ENCODE assay signal across 8 mouse cellular contexts in the genomic region with DNA sequence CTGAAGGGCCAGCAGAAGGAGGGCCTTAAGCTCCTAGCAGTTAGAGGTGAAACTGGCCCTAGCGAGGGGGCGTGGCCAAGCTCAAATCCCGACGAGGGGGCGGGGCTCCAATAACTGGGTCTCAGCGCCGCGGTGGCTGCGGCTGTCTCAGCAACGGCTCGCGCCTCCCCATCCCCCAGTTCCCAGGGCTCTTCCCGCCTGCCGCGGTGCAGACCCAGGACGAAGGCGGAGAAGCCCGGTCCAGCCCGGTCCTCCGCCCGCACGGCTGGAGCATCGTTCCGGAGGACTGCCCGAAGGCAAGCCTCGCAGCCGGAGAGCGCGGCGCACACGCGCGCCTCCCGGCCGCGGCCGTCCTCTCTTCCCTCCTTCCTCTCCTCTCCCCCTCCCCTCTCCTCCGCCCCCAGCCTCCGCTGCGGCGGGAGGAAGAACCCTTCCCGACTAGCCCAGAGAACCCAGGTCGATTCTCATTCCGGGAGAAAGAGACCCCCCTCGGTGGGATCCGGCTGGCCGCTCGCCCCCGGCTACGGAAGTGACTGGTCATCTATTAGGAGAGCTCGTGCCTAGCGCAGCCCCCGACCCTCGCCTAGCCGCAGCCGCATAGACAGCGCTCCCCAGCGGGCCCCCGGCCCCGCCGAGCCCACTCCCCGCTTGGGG. TPM values are rescaled to one million over a fixed set of nuclear protein-coding genes. Genes with fewer than 3 reads are reported as not detected.
DNase-seq lines count a peak whose midpoint lies in the region; ATAC-seq lines count a peak whose summit lies in the region.

No protein-coding gene starts in this region.

- peak; percentile 62 for ATAC-seq in CD4-positive, CD25-positive, alpha-beta regulatory T cell, adult 4 months
- ATAC-seq in cerebellum, adult (ENCODE audit: insufficient number of reproducible peaks, low FRiP score, low TSS enrichment), result peak; percentile 93
- peak; percentile 91 for ATAC-seq in forebrain, embryonic 15.5 days (replicated peaks)
- ATAC-seq in liver, embryonic 16.5 days (ENCODE audit: low read depth), result peak; percentile 69
- peak; percentile 93 for ATAC-seq in neural tube, embryonic 14.5 days (ENCODE audit: low read depth)

- WGBS in forebrain, embryonic 15.5 days, result 25% methylated on average over 59 of the region's 62 CpGs
- WGBS in large intestine, adult 2 months, result 18% methylated on average over 46 of the region's 62 CpGs
- 26% methylated on average over 45 of the region's 62 CpGs for WGBS in liver, embryonic 16.5 days (ENCODE audit: insufficient replicate concordance)
- WGBS in neural tube, embryonic 14.5 days, result 8% methylated on average over 39 of the region's 62 CpGs

- H3K9me3 ChIP-seq in forebrain, embryonic 15.5 days, result no peaks in the 10 kb centered on the region
- no peaks in the 10 kb centered on the region for H3K9me3 ChIP-seq in liver, embryonic 16.5 days (replicated peaks; ENCODE audit: control insufficient read depth, low read length)
- no peaks in the 10 kb centered on the region for H3K9me3 ChIP-seq in neural tube, embryonic 14.5 days (ENCODE audit: control insufficient read depth, low read length)

- no peaks in the 10 kb centered on the region for H3K27me3 ChIP-seq in forebrain, embryonic 15.5 days
- H3K27me3 ChIP-seq in liver, embryonic 16.5 days (ENCODE audit: control insufficient read depth, insufficient read depth, low read depth, low read length), result peaks cover 26% of the 10 kb centered on the region
- no peaks in the 10 kb centered on the region; the same call in 1 of the 2 replicates for H3K27me3 ChIP-seq in neural tube, embryonic 14.5 days (ENCODE audit: control insufficient read depth, insufficient read depth, low read length)

- peak overlapping the region; percentile 53 for H3K4me2 ChIP-seq in forebrain, embryonic 15.5 days (replicated peaks)
- H3K4me2 ChIP-seq in liver, embryonic 16.5 days (ENCODE audit: low read depth, low read length), result peak overlapping the region; percentile 49
- H3K4me2 ChIP-seq in neural tube, embryonic 14.5 days (ENCODE audit: low read depth, low read length), result peak overlapping the region; percentile 61

- intact Hi-C loops in heart, postnatal 14 days (cut with DNase I), result loop anchor here (5.0 kb wide), 1 partner anchor 50 kb away; the partner anchor contains the start of gene Tsr2

- H3K4me1 ChIP-seq in forebrain, embryonic 15.5 days, result peaks cover 26% of the 10 kb centered on the region
- no peaks in the 10 kb centered on the region for H3K4me1 ChIP-seq in liver, embryonic 16.5 days (ENCODE audit: control insufficient read depth, low read depth, low read length)
- H3K4me1 ChIP-seq in neural tube, embryonic 14.5 days (ENCODE audit: control insufficient read depth, insufficient read depth, low read length), result peaks cover 12% of the 10 kb centered on the region

- peak overlapping the region; percentile 87 for H3K9ac ChIP-seq in forebrain, embryonic 15.5 days (replicated peaks)
- peak overlapping the region; percentile 47; the same call in 1 of the 2 replicates for H3K9ac ChIP-seq in liver, embryonic 16.5 days (ENCODE audit: low read depth, low read length)
- peak overlapping the region; percentile 80 for H3K9ac ChIP-seq in neural tube, embryonic 14.5 days (replicated peaks; ENCODE audit: low read depth, low read length)

- H3K36me3 ChIP-seq in forebrain, embryonic 15.5 days, result no peaks in the 10 kb centered on the region
- H3K36me3 ChIP-seq in liver, embryonic 16.5 days (ENCODE audit: control insufficient read depth, insufficient read depth), result no peaks in the 10 kb centered on the region
- no peaks in the 10 kb centered on the region for H3K36me3 ChIP-seq in neural tube, embryonic 14.5 days (ENCODE audit: control insufficient read depth, insufficient read depth, low read length)

- peak overlapping the region; percentile 95 for H3K27ac ChIP-seq in forebrain, embryonic 15.5 days (replicated peaks)
- no peak overlapping the region for H3K27ac ChIP-seq in liver, embryonic 16.5 days (ENCODE audit: low read length)
- H3K27ac ChIP-seq in neural tube, embryonic 14.5 days (ENCODE audit: low read depth, low read length), result peak overlapping the region; percentile 87

- peak overlapping the region; percentile 71 for H3K4me3 ChIP-seq in forebrain, embryonic 15.5 days
- peak overlapping the region; percentile 57 for H3K4me3 ChIP-seq in liver, embryonic 16.5 days (ENCODE audit: low read depth, low read length)
- peak overlapping the region; percentile 61 for H3K4me3 ChIP-seq in neural tube, embryonic 14.5 days (ENCODE audit: low read depth, low read length)

- peak; percentile 85 to 86 for DNase-seq in heart, postnatal 14 days
- DNase-seq in large intestine, adult 2 months (ENCODE audit: low read depth, low spot score), result peak; percentile 18
- peak; percentile 85 for DNase-seq in testis, postnatal 14 days (ENCODE audit: low spot score)

RNA-seq across cellular contexts. Expression of gene Fgd1, which starts 1.0 kb away (rescaled TPM):
- polyA plus RNA-seq in CD4-positive, CD25-positive, alpha-beta regulatory T cell, adult 4 months (2017; shearing (Covaris generic)), result not detected
- 10.6 and 12.4 TPM in 2 replicates for polyA plus RNA-seq in forebrain, embryonic 15.5 days (2015; fragmentation: Nextera tagmentation; extraction: Ambion mirVana)
- 10 to 100 TPM; 10.5 to 12.2 TPM for total RNA-seq in heart, postnatal 14 days (2021)
- 2.3 and 2.4 TPM in 2 replicates for polyA plus RNA-seq in large intestine, adult 2 months (2012; rRNA removed)
- polyA plus RNA-seq in liver, embryonic 16.5 days (2015; fragmentation: Nextera tagmentation; extraction: Ambion mirVana), result 1.8 and 2.0 TPM in 2 replicates
- 15.9 and 16.3 TPM in 2 replicates for polyA plus RNA-seq in neural tube, embryonic 14.5 days (2014; fragmentation: Nextera tagmentation; extraction: Ambion mirVana)

RNA-seq across cellular contexts. Expression of gene Gnl3l, which starts 29.8 kb away (rescaled TPM):
- 10 to 100 TPM; 21.3 to 31.7 TPM for polyA plus RNA-seq in CD4-positive, CD25-positive, alpha-beta regulatory T cell, adult 4 months (2017; shearing (Covaris generic))
- 59.6 and 61.5 TPM in 2 replicates for polyA plus RNA-seq in forebrain, embryonic 15.5 days (2015; fragmentation: Nextera tagmentation; extraction: Ambion mirVana)
- 10 to 100 TPM; 33.8 to 38.0 TPM for total RNA-seq in heart, postnatal 14 days (2021)
- 6.1 and 8.1 TPM in 2 replicates for polyA plus RNA-seq in large intestine, adult 2 months (2012; rRNA removed)
- polyA plus RNA-seq in liver, embryonic 16.5 days (2015; fragmentation: Nextera tagmentation; extraction: Ambion mirVana), result 8.7 and 9.8 TPM in 2 replicates
- polyA plus RNA-seq in neural tube, embryonic 14.5 days (2014; fragmentation: Nextera tagmentation; extraction: Ambion mirVana), result 84.9 and 86.7 TPM in 2 replicates

RNA-seq across cellular contexts. Expression of gene Tsr2, which starts 49.4 kb away (rescaled TPM):
- 10 to 100 TPM; 16.2 to 21.0 TPM for polyA plus RNA-seq in CD4-positive, CD25-positive, alpha-beta regulatory T cell, adult 4 months (2017; shearing (Covaris generic))
- 35.5 and 38.0 TPM in 2 replicates for polyA plus RNA-seq in forebrain, embryonic 15.5 days (2015; fragmentation: Nextera tagmentation; extraction: Ambion mirVana)
- total RNA-seq in heart, postnatal 14 days (2021), result 1 to 10 TPM; 8.9 TPM
- 4.5 and 4.7 TPM in 2 replicates for polyA plus RNA-seq in large intestine, adult 2 months (2012; rRNA removed)
- 9.3 and 9.8 TPM in 2 replicates for polyA plus RNA-seq in liver, embryonic 16.5 days (2015; fragmentation: Nextera tagmentation; extraction: Ambion mirVana)
- polyA plus RNA-seq in neural tube, embryonic 14.5 days (2014; fragmentation: Nextera tagmentation; extraction: Ambion mirVana), result 30.4 and 34.3 TPM in 2 replicates

Comparison
In these comparisons a context has a peak if more than half of its experiments do, and no peak if none do; other contexts are left out.
1. DNase-seq: peak in every context shown above with its lines; median percentile 86 in heart, postnatal 14 days; 85 in testis, postnatal 14 days; 18 in large intestine, adult 2 months.